Mouse (Mus musculus) neutrophil, adult 59 days (primary cell): Measurements from ENCODE around the gene Csde1. TPM values are rescaled to one million over a fixed set of nuclear protein-coding genes. Genes with fewer than 3 reads are reported as not detected.

Source experiments
- total RNA-seq, 2 experiments: library from RNA; stranded (reverse); gene quantifications; 1 replicate in 1 of 2; 2 replicates in 1 of 2; pipeline ENCODE4 v1.2.4; 2023

The Csde1 gene
- total RNA-seq: 100 to 1,000 TPM; 247 to 277 TPM

DNA sequence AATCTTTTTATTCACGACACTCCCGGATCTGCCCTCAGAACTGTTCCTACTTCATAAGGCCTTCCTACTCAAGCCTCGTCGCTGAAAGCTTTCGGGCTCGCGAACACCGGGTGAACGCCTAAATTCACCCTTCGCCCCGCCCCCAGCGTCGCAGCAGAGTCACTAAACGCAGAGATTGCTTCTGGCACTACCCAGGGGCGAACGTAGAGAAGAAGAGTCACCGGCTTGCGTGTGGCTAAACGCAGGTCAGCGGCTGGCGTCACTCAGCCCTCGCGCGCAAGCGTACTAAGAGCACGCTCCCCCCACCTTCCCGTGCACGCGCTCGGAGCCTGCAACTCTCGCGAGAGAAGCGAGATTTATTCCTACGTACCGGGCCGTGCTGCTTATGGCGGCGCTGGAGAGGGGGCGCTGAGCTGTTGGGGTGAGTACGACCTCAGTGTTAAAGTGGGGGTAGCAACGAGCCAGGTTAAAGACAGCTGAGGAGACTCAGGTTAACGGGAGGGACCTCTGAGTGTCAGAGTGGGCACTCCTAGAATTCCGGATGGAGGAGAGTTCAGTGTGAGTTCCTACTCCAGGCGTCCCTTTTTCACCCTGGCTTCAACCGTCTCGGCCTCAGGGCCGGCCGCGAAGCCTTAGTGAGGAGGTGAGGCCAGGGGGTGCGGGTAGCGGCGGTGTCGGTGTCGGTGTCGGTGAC, at the start of gene Csde1:
TSS of gene Csde1 (plus strand) at position 178 of the 694 bp plus-strand sequence.

DNA sequence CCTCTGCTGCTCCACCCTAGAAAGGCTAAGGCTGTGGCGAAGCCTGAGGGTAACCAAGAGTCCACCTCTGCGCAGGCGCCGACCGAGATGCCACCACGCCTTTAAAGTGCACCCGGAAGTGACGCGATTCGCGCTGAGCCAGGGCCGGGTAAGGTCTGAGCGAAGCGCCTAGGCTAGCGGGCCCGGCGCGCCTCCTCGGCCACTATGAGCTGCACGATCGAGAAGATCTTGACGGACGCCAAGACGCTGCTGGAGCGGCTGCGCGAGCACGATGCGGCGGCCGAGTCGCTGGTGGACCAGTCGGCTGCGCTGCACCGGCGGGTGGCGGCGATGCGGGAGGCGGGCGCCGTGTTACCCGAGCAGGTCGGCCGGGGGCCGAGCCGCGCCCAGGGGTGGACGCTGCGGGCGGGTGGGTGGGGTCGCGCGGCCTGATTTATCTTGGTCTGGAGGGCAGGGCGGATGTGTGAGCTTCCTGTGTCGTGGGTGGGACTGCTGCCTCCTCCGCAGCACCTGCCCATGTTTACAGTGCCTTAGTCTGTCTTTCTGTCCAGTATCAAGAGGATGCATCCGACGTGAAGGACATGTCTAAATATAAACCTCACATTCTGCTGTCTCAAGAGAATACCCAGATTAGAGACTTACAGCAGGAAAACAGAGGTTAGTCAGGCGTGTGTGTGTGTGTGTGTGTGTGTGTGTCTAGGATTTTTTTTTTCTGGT, 24.5 kb upstream of the Csde1 start, which contains the start of gene Sike1:
TSS of gene Sike1 (plus strand) at position 104 of the 717 bp plus-strand sequence.

DNA sequence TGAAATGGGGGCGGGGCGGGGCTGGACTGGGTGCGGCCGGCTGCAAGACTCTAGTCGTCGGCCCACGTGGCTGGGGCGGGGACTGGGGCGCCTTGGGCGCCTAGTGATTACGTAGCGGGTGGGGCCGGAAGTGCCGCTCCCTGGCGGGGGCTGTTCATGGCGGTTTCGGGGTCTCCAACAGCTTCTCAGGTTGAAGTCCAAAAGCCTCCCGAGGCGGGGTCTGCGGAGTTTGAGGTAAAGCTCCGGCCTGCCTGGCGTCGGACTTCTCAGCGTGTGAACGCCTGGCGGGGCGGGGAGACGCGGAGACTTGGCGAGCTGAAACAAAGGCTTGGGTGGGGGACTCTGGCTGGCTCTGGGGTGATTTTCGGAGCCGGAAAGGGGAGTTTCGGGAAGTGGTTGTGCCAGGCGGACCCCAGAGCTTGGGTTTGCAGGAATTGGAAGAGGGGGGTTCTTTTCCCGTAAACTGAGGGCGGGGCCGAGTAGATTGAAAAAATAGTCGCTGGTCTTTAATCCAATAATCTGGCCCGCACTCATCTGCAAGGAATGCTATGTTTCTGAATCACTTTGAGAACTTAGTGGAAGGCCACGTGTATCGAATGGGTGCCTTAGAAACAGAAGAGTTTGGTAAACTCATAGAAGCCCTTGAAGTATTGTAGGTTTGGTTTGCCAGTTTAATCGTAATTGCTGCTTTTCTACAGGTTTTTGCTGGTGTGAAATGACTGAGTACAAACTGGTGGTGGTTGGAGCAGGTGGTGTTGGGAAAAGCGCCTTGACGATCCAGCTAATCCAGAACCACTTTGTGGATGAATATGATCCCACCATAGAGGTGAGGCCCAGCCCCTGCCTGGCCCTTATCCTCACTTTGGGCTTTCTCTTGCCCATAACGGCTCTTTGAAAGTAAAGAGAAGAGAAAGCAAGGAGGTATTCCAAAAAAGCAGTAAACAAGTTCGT, 38.3 kb downstream of the Csde1 start, which contains the start of gene Nras:
TSS of gene Nras (plus strand) at position 79 of the 951 bp plus-strand sequence.

DNA sequence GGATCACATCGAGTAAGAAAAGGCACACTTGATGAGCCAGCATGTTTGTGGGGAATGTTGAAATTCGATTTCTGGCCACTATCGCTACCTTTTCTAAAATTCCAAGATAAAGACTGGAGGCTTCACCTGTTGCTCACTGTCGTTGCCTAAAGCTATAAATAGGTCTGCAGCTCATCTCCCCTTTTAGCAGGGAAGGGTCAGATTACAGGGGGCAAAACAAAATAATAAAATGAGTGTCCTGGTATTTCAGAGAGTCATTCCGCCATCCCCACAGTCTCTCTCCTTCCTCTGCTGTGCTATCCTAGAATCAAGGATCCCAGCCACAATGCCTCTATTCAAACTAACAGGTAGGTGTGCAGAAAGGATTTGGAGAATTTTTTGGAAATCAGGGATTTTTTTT, 53.5 kb downstream of the Csde1 start, which contains the start of gene Ampd1:
TSS of gene Ampd1 (plus strand) at position 244 of the 400 bp plus-strand sequence.

DNA sequence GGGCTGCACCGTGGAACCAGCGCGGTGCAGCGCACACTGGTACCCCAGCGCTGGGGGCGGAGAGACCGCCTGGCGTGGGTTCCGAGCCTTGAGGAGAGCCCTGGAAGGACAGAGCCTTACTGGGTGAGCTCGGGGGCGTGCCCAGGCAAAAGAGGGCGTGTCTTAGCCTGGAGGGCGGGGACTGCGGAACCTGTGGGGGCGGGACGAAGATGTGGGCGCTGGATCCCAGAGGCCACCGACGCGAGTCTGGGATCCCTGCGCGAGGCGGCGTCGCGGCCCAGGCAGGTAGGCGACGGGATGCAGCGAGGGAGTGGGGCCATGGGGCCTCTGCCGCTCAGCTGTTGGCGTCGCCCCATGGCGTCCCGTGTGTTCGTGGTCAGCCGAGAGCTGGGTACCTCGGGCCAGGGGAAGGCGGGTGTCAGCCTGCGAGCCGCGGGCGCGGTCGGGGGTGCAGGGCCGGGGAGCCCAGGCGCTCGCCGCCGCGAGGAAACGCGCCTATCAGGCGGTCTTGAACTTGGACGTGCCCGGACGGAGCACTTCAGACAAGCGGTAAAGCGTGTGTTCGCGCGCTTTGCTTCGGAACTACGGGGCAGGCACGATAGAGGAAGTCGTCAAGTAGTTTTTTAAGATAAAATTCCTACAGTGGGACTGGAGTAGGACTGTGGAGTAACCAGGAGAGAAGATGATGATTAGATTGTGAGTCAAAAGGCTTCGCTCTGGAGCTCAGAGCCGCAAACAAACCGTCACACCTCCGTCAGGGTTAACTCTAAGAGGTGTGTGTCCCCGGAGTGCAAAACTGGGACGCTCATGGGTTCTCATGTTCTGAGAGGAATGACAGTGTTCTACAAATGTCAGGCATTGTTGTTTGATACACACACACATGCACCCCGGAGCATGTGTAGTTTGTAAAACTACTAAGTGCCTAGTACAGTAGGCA, 82.5 kb downstream of the Csde1 start, which contains the start of gene Dennd2c:
TSS of gene Dennd2c (plus strand) at position 151 of the 937 bp plus-strand sequence.

Other genes with a start within 250 kb of the Csde1 start
- not detected for gene Tshb, start 237.7 kb upstream of the Csde1 start, total RNA-seq
- not detected for gene Sycp1, start 84.3 kb upstream of the Csde1 start, total RNA-seq
- gene Nr1h5, start 56.3 kb upstream of the Csde1 start, total RNA-seq: not detected
- 10 to 100 TPM; 56.2 to 63.7 TPM for gene Sike1, start 24.7 kb upstream of the Csde1 start, total RNA-seq
- gene Nras, start 37.9 kb downstream of the Csde1 start, total RNA-seq: 10 to 100 TPM; 83.3 to 87.5 TPM
- gene Ampd1, start 53.6 kb downstream of the Csde1 start, total RNA-seq: not detected
- gene Dennd2c, start 82.2 kb downstream of the Csde1 start, total RNA-seq: 1 to 10 TPM; 1.4 to 2.4 TPM
- 10 to 100 TPM; 35.9 to 39.1 TPM for gene Bcas2, start 151.2 kb downstream of the Csde1 start, total RNA-seq